Mouse (Mus musculus) CD4-positive, CD25-positive, alpha-beta regulatory T cell, adult 4 months (primary cell): ENCODE measurements at regions not wholly inside any gene's neighbourhood (a gene's known extent, or its start where the extent isn't known, plus 50 kb on each side); places are given as distances from the start of the nearest gene placed in this dataset.
"Not testable (repeated sequence)": the region's sequence is repeated elsewhere in the genome, so short reads cannot be mapped to it uniquely, and the experiment has no call there.

ENCODE experiments used
- ATAC-seq: one replicate; pipeline ENCODE4 v1.8.0; 2017

- no peak for ATAC-seq
Observed at GRCm38 (mm10) chr3:38312834-38313233, 171.8 kb downstream of the Ankrd50 start.

- no peak for ATAC-seq
Observed at GRCm38 (mm10) chr3:38312121-38312520, 172.5 kb downstream of the Ankrd50 start.

DNA sequence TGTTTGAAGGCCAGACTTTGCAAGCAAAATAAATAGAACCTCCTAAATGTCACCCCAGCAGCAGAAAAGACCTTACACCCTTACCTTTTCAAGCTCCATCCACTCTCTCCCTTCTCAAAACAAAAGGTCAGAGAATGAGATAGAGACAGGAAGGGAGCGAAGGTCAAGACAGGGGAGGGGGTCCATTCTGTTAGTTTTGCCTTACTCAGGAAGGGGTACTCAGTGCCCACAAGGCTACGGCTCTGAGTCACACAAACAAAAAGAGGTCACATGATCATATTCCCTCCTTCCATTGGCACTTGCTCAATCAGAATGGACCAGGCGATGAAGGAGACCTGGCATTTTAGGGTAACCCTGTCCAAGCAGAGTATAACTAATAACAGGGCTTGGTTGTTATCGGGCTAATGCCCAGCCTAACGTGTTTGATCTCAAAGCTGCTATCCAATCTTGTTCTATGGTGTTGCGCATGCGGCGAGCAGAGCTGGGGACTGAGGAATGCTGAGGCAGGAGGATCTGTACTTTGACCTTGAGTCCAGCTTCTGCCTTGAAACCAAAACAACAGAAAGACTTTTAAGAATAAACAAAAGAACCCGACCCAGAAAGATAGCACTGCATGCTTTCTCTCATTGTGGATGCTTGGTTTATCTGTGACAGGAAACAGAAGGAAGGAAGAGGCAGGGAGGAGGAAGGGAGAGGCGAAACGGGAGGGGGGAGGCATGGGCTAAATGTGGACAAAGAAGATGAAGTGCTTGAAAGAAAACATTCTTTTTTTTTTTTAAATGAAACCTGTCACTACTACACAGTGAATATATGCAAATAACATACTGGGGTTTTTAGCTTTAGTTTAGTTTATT, 184.5 kb downstream of the Ankrd50 start:
- ATAC-seq = no peak

GRCm38 (mm10) chr3:38299236-38299897, 185.3 kb downstream of the Ankrd50 start:
- no peak for ATAC-seq

GRCm38 (mm10) chr3:38297499-38297898, 187.1 kb downstream of the Ankrd50 start:
- ATAC-seq = no peak

- no peak for ATAC-seq
Observed at GRCm38 (mm10) chr3:38289062-38289461, 195.6 kb downstream of the Ankrd50 start.

- ATAC-seq = peak; percentile 70
Observed at GRCm38 (mm10) chr3:38283687-38284124, 200.9 kb downstream of the Ankrd50 start.

DNA sequence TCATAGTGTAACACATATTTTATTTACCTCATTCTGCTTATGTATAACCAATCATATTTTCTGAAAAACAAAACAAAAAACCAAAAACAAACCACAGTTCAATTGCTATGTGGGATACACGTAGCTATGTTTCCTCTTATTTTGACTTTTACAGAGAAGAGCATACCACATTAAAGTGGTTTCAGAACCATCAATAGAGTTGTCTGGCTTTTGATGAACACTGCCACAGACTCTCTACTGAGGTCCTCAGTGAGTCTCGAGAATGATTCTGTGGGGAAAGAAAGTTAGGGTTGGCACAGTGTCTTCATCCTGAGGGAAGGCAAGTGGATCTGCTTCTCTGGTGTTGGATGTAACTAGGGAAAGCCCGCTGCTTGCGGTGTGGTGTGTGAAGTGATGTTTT, 201.8 kb downstream of the Ankrd50 start:
- peak; percentile 33 for ATAC-seq

GRCm38 (mm10) chr3:38281683-38282082, 203.0 kb downstream of the Ankrd50 start:
- ATAC-seq = no peak

GRCm38 (mm10) chr3:38280876-38281275, 203.8 kb downstream of the Ankrd50 start:
- ATAC-seq = no peak

GRCm38 (mm10) chr3:38280105-38280504, 204.5 kb downstream of the Ankrd50 start:
- ATAC-seq = peak; percentile 83

DNA sequence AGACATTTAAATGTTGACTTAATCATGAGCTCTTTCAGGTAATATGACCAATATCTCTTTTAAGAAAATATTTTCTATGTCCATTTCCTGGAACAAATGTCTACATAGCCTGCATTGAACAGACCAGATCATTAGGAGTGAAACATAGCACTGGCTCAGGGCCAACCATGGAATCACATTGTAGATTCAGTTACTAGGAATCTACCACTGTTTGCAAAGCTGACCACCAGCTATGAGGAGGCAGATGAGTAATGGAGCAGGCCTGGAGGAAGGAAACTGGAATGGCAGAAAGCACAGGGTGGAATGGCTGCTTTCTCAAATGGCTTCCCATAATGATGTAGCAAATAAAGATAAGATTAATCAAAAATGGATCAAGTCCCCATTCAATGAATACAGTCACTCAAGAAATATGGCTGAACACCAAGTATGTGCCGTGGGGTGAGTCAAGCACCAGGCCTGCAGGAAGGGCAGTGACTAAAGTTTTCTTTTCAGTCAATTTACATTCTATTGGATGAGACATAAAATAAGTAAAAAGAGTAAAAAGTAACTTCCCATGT, 207.6 kb downstream of the Ankrd50 start:
- no peak for ATAC-seq

DNA sequence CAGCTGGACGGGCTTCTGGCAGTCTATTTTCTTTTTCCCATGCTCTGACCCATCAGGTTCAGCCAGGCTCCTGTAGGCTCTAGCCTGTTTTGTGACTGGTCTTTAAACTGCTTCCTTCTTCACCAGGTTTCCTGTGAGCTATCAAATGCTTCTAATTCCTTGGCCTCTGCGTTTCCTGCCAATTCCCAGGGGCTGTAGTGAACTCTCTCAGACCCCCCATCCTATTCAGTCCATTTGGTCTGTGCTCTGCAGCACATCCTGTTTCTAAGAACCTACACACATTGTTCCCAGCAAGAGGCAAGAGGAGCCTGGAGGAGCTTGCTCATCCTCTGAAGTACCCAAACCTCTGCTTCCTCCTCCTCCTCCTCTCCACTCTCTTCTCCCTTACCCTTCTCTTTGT, 209.3 kb downstream of the Ankrd50 start:
- no peak for ATAC-seq

DNA sequence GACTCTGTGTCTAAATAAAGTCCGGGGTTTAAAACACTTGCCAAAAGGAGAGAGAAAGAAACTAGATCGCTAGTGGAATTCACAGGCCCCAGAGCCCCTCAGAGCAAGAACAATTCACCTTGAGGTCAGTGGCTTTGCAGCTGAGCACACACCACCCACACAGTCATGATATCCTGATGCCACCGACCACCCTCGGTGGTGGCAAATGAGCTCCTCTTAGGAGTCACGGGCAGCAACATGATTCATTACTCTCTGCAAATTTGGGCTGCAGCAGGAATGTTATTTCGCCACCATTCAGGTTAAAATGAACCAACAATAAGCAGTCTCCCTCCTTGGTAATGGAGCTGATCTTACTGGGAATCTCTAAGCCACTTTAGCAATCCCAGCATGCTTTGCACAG, 213.9 kb downstream of the Ankrd50 start:
- ATAC-seq = no peak

GRCm38 (mm10) chr3:38268226-38268625, 216.4 kb downstream of the Ankrd50 start:
- no peak for ATAC-seq

GRCm38 (mm10) chr3:38263261-38264141, 221.1 kb downstream of the Ankrd50 start:
- ATAC-seq = no peak

- no peak for ATAC-seq
Observed at GRCm38 (mm10) chr3:38261326-38262075, 223.1 kb downstream of the Ankrd50 start.

DNA sequence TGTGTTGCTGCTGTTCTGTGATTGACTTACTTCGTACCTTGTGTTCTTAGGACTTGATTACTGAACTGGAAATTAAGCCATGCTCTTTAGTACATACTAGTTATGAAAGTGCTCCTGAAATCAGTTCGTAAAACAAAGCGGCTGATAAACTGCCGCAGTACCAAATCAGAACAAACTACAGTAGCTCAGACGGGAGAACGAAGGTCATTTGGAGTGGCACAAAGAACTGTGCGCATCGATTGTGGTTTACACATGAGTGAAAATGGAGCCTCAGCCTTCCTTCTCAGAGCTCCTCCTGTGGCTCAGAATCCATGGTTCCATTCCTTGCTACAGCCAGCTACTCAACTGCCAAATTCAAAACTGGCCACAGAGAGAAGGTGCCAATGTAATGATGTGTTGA, 225.4 kb downstream of the Ankrd50 start:
- not testable (repeated sequence) for ATAC-seq

- ATAC-seq = no peak
Observed at GRCm38 (mm10) chr3:38257843-38258290, 226.8 kb downstream of the Ankrd50 start.

- no peak for ATAC-seq
Observed at GRCm38 (mm10) chr3:38257076-38257842, 227.4 kb downstream of the Ankrd50 start.

GRCm38 (mm10) chr3:38255674-38256073, 229.0 kb downstream of the Ankrd50 start:
- no peak for ATAC-seq
